Mouse (Mus musculus): Measurements from ENCODE around the gene Tnfsf4. TPM values are rescaled to one million over a fixed set of nuclear protein-coding genes. Genes with fewer than 3 reads are reported as not detected.

The Tnfsf4 gene
- total RNA-seq, 2 experiments from 2014 or later = not detected

GRCm38 (mm10) chr1:161451683-161452245 lies 56.6 kb downstream of the Tnfsf4 start:
- DNase-seq (ENCODE audit: low spot score in 2 of 2) = no peak

- no peak for DNase-seq (ENCODE audit: low spot score in 2 of 2)
Measured at GRCm38 (mm10) chr1:161452250-161452649, 57.0 kb downstream of the Tnfsf4 start.

- DNase-seq (ENCODE audit: low spot score in 2 of 2) = peak in 1 of 2 experiments; percentile 7
Measured at GRCm38 (mm10) chr1:161463388-161464085, 68.3 kb downstream of the Tnfsf4 start.

Other genes starting within 250 kb of the Tnfsf4 start
- not detected for gene Tex50, start 236.1 kb upstream of the Tnfsf4 start, total RNA-seq (2021)
- 100 to 1,000 TPM; 311 to 324 TPM for gene Prdx6, start 144.2 kb upstream of the Tnfsf4 start, total RNA-seq (2021)
- not detected for gene Tnfsf18, start 99.2 kb downstream of the Tnfsf4 start, total RNA-seq (2021)

Data from left cerebral cortex, adult 18-20 months (tissue).